Mouse (Mus musculus) kidney, adult 2 months (tissue): ENCODE measurements around the gene Gm28635.
"Not testable (repeated sequence)": the region's sequence is repeated elsewhere in the genome, so short reads cannot be mapped to it uniquely, and the experiment has no call there.

Source experiments
- CTCF ChIP-seq: fragments of 200-500 bp; conservative IDR thresholded peaks from 2 replicates; pipeline ENCODE4 v1.5.1; 2011; ENCODE audit warnings: low read depth, mild to moderate bottlenecking, control low read depth, low read length, moderate library complexity, mixed read lengths; ENCODE audit not compliant: insufficient read depth, insufficient read length
- POLR2A ChIP-seq: fragments of 200-500 bp; IDR thresholded peaks from one replicate; pipeline ENCODE4 v1.6.1; 2011; ENCODE audit warnings: low read depth, low read length, control low read depth

DNA sequence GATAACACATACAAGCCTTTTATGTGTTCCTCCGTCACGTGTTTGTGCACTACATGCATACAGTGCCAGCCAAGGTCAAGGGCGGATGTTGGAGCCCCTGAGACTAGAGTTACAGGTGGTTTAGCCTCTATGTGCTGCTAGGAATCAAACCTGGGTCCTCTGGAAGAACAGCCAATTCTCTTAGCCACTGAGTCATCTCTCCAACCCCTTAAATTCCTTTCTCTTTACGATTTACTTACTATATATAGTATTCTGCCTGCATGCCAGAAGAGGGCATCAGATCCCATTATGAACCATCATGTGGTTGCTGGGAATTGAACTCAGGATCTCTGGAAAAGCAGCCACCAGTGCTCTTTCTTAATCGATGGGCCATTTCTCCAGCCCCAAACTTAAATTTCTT, 6.3 kb downstream of the Gm28635 start:
- not testable (repeated sequence) for TF ChIP-seq CTCF, POLR2A
